Mouse (Mus musculus) forebrain, embryonic 16.5 days (tissue): ENCODE results near the gene Frem2. TPM values are rescaled to one million over a fixed set of nuclear protein-coding genes. Genes with fewer than 3 reads are reported as not detected.
A peak's percentile ranks its signal among the peaks of the same experiment; 100 is the strongest.

Experiments
- ATAC-seq: fragments of 200-750 bp; cut with Nextera tagmentation; 2 replicates; pipeline ENCODE4 v1.8.0; 2017; ENCODE audit warnings: mild to moderate bottlenecking, moderate library complexity
- H3K27ac ChIP-seq: fragments of 300-500 bp; sonication (generic); 2 replicates; pipeline ENCODE4 v1.5.1; 2014; ENCODE audit warnings: low read length, control low read depth
- H3K27me3 ChIP-seq: fragments of 300-500 bp; sonication (generic); replicated peaks from 2 replicates; pipeline ENCODE4 v1.6.1; 2014; ENCODE audit warnings: low read length; ENCODE audit not compliant: control insufficient read depth, insufficient read depth
- H3K36me3 ChIP-seq: fragments of 300-500 bp; sonication (generic); 2 replicates; pipeline ENCODE4 v1.6.1; 2014; ENCODE audit not compliant: control insufficient read depth, insufficient read depth
- H3K4me1 ChIP-seq: fragments of 300-500 bp; sonication (generic); replicated peaks from 2 replicates; pipeline ENCODE4 v1.6.1; 2014; ENCODE audit warnings: low read length; ENCODE audit not compliant: control insufficient read depth, insufficient read depth
- H3K4me2 ChIP-seq: fragments of 300-500 bp; sonication (generic); 2 replicates; pipeline ENCODE4 v1.6.1; 2014; ENCODE audit warnings: mild to moderate bottlenecking, low read length, control low read depth
- H3K4me3 ChIP-seq: fragments of 300-500 bp; sonication (generic); replicated peaks from 2 replicates; pipeline ENCODE4 v1.5.1; 2014; ENCODE audit warnings: mild to moderate bottlenecking, low read length, control low read depth
- H3K9ac ChIP-seq: fragments of 300-500 bp; sonication (generic); replicated peaks from 2 replicates; pipeline ENCODE4 v1.6.1; 2014; ENCODE audit warnings: low read depth, low read length, control low read depth
- H3K9me3 ChIP-seq: fragments of 300-500 bp; sonication (generic); 2 replicates; pipeline ENCODE4 v1.6.1; 2016; ENCODE audit warnings: low read length; ENCODE audit not compliant: control insufficient read depth
- WGBS: fragments of 180-500 bp; shearing (Covaris S2); extraction: QIAGEN DNeasy Blood & Tissue Kit; methylation state at CpG from one replicate; pipeline ENCODE4 v1.1.7; 2014; 5-methylcytosine and 5-hydroxymethylcytosine counted together
- polyA plus RNA-seq: library from polyadenylated mRNA; unstranded; fragments of >200 nt; fragmentation: Nextera tagmentation; extraction: Ambion mirVana; gene quantifications from 2 replicates; pipeline ENCODE4 v1.2.1, GENCODE M21; 2015

Frem2 gene
- polyA plus RNA-seq = 1.2 and 1.5 TPM in 2 replicates

- H3K36me3 ChIP-seq = no peaks in the 10 kb centered on the region
- WGBS = under 1% methylated on average over 34 of the region's 34 CpGs
- peak within 1 kb of the TSS; percentile 100 for H3K4me2 ChIP-seq
- peak within 1 kb of the TSS; percentile 50 for H3K4me3 ChIP-seq
- H3K9ac ChIP-seq = peak within 1 kb of the TSS; percentile 57
- H3K27me3 ChIP-seq = peaks cover 10% of the 10 kb centered on the region; the same call in 1 of the 2 replicates
- H3K27ac ChIP-seq = no peak within 1 kb of the TSS
- peaks cover 6% of the 10 kb centered on the region; the same call in 1 of the 2 replicates for H3K9me3 ChIP-seq
- H3K4me1 ChIP-seq = peaks cover 25% of the 10 kb centered on the region
- peak; percentile 98 for ATAC-seq
Measured at GRCm38 (mm10) chr3:53656878-53657561, at the start of gene Frem2. Gene Frem2, minus strand, starts transcription at chr3:53657355.

GRCm38 (mm10) chr3:53705992-53706495 lies 48.9 kb upstream of the Frem2 start:
- H3K4me3 ChIP-seq = no peak overlapping the region
- no peak for ATAC-seq
- H3K4me2 ChIP-seq = no peak overlapping the region
- no peaks in the 10 kb centered on the region for H3K36me3 ChIP-seq
- WGBS = 46% methylated on average over 6 of the region's 6 CpGs
- no peak overlapping the region for H3K9ac ChIP-seq
- no peaks in the 10 kb centered on the region for H3K9me3 ChIP-seq
- H3K4me1 ChIP-seq = peaks cover 15% of the 10 kb centered on the region
- H3K27ac ChIP-seq = no peak overlapping the region
- H3K27me3 ChIP-seq = no peaks in the 10 kb centered on the region

GRCm38 (mm10) chr3:53703126-53703505 lies 46.0 kb upstream of the Frem2 start:
- Histone ChIP-seq H3K9ac (no peak overlapping the region), H3K27ac (peak overlapping the region; percentile 75), H3K27me3 (no peaks in the 10 kb centered on the region), H3K9me3 (no peaks in the 10 kb centered on the region), H3K4me2 (peak overlapping the region; percentile 32), H3K4me3 (no peak overlapping the region), H3K36me3 (no peaks in the 10 kb centered on the region), H3K4me1 (peaks cover 15% of the 10 kb centered on the region)
- 51% methylated on average over 8 of the region's 8 CpGs for WGBS
- peak; percentile 66 for ATAC-seq

GRCm38 (mm10) chr3:53702421-53703125 lies 45.4 kb upstream of the Frem2 start:
- ATAC-seq = peak; percentile 71
- Histone ChIP-seq H3K4me3 (no peak overlapping the region), H3K9me3 (no peaks in the 10 kb centered on the region), H3K9ac (no peak overlapping the region), H3K36me3 (no peaks in the 10 kb centered on the region), H3K27ac (peak overlapping the region; percentile 75), H3K4me2 (peak overlapping the region; percentile 34), H3K27me3 (no peaks in the 10 kb centered on the region), H3K4me1 (peaks cover 15% of the 10 kb centered on the region)
- 17% methylated on average over 9 of the region's 9 CpGs for WGBS

- H3K4me1 ChIP-seq = peaks cover 15% of the 10 kb centered on the region
- H3K9ac ChIP-seq = no peak overlapping the region
- H3K27ac ChIP-seq = peak overlapping the region; percentile 55
- no peaks in the 10 kb centered on the region for H3K36me3 ChIP-seq
- 48% methylated on average over 1 of the region's 1 CpGs for WGBS
- H3K4me3 ChIP-seq = no peak overlapping the region
- no peak overlapping the region for H3K4me2 ChIP-seq
- H3K9me3 ChIP-seq = no peaks in the 10 kb centered on the region
- ATAC-seq = no peak
- H3K27me3 ChIP-seq = no peaks in the 10 kb centered on the region
Measured at GRCm38 (mm10) chr3:53701940-53702339, 44.8 kb upstream of the Frem2 start.

- WGBS = 91% methylated on average over 6 of the region's 6 CpGs
- H3K4me2 ChIP-seq = no peak overlapping the region
- H3K4me3 ChIP-seq = no peak overlapping the region
- no peaks in the 10 kb centered on the region for H3K9me3 ChIP-seq
- no peaks in the 10 kb centered on the region for H3K36me3 ChIP-seq
- ATAC-seq = no peak
- no peak overlapping the region for H3K27ac ChIP-seq
- no peak overlapping the region for H3K9ac ChIP-seq
- no peaks in the 10 kb centered on the region for H3K4me1 ChIP-seq
- no peaks in the 10 kb centered on the region for H3K27me3 ChIP-seq
Measured at GRCm38 (mm10) chr3:53687776-53688175, 30.6 kb upstream of the Frem2 start.

GRCm38 (mm10) chr3:53682244-53682643 lies 25.1 kb upstream of the Frem2 start:
- no peaks in the 10 kb centered on the region for H3K4me1 ChIP-seq
- H3K36me3 ChIP-seq = no peaks in the 10 kb centered on the region
- no peak overlapping the region for H3K27ac ChIP-seq
- no peak overlapping the region for H3K9ac ChIP-seq
- no peaks in the 10 kb centered on the region for H3K27me3 ChIP-seq
- H3K9me3 ChIP-seq = no peaks in the 10 kb centered on the region
- no peak for ATAC-seq
- H3K4me2 ChIP-seq = no peak overlapping the region
- H3K4me3 ChIP-seq = no peak overlapping the region
- WGBS = 84% methylated on average over 2 of the region's 2 CpGs

GRCm38 (mm10) chr3:53680816-53681215 lies 23.7 kb upstream of the Frem2 start:
- Histone ChIP-seq H3K4me1 (no peaks in the 10 kb centered on the region), H3K27ac (no peak overlapping the region), H3K36me3 (no peaks in the 10 kb centered on the region), H3K9ac (no peak overlapping the region), H3K27me3 (no peaks in the 10 kb centered on the region), H3K4me2 (no peak overlapping the region), H3K4me3 (no peak overlapping the region), H3K9me3 (no peaks in the 10 kb centered on the region)
- ATAC-seq = no peak
- WGBS = 24% methylated on average over 2 of the region's 2 CpGs

GRCm38 (mm10) chr3:53674225-53674624 lies 17.1 kb upstream of the Frem2 start:
- WGBS = 47% methylated on average over 1 of the region's 1 CpGs
- H3K27me3 ChIP-seq = no peaks in the 10 kb centered on the region
- no peak for ATAC-seq
- H3K4me2 ChIP-seq = no peak overlapping the region
- no peak overlapping the region for H3K9ac ChIP-seq
- H3K4me3 ChIP-seq = no peak overlapping the region
- no peak overlapping the region for H3K27ac ChIP-seq
- H3K9me3 ChIP-seq = no peaks in the 10 kb centered on the region
- 0 out of 2 replicates have a peak, but pooled peaks cover 2% of the 10 kb centered on the region for H3K4me1 ChIP-seq
- H3K36me3 ChIP-seq = no peaks in the 10 kb centered on the region
